Mouse (Mus musculus) cerebellum, adult 11 months (tissue): ENCODE data around the gene Gm20903.
"Not testable (repeated sequence)": the region's sequence is repeated elsewhere in the genome, so short reads cannot be mapped to it uniquely, and the experiment has no call there.

Experiments
- DNase-seq: peaks from one replicate; pipeline ENCODE4 v3.0.0; 2022

Gm20903 gene

GRCm38 (mm10) chrY:73669015-73669414 lies at the start of gene Gm20903:
TSS of gene Gm20903 (plus strand) at chrY:73669315.
- not testable (repeated sequence) for DNase-seq
